Mouse (Mus musculus) olfactory bulb, adult 2 months (tissue): Measurements from ENCODE around the gene Slco2b1. TPM values are rescaled to one million over a fixed set of nuclear protein-coding genes. Genes with fewer than 3 reads are reported as not detected.

ENCODE experiments used
- H3K27ac ChIP-seq: fragments of 200-500 bp; 2 replicates; pipeline ENCODE4 v1.5.1; 2012; ENCODE audit warnings: low read depth, low read length; ENCODE audit not compliant: insufficient read depth
- H3K4me1 ChIP-seq: fragments of 200-500 bp; 2 replicates; pipeline ENCODE4 v1.6.1; 2012; ENCODE audit warnings: low read length; ENCODE audit not compliant: control insufficient read depth, insufficient read depth
- H3K4me3 ChIP-seq: fragments of 200-500 bp; 2 replicates; pipeline ENCODE4 v1.5.1; 2012; ENCODE audit warnings: mild to moderate bottlenecking, low read depth, low read length, moderate library complexity; ENCODE audit not compliant: insufficient read depth
- CTCF ChIP-seq: fragments of 200-500 bp; IDR thresholded peaks from 2 replicates; pipeline ENCODE4 v1.5.1; 2012; ENCODE audit warnings: low read depth, mild to moderate bottlenecking, low read length, moderate library complexity; ENCODE audit not compliant: insufficient read depth
- POLR2A ChIP-seq: fragments of 200-500 bp; IDR thresholded peaks from 2 replicates; pipeline ENCODE4 v1.6.1; 2012; ENCODE audit warnings: mild to moderate bottlenecking, low read depth, low read length, moderate library complexity; ENCODE audit not compliant: insufficient read depth
- WGBS: fragments of 180-500 bp; shearing (Covaris S2); methylation state at CpG from one replicate; pipeline ENCODE4 v1.1.7; 2018; 5-methylcytosine and 5-hydroxymethylcytosine counted together
- polyA plus RNA-seq: library from polyadenylated mRNA; stranded (reverse); fragments of >200 nt; gene quantifications from 2 replicates; pipeline ENCODE4 v1.2.4, GENCODE M21; 2012; ENCODE audit warnings: low replicate concordance; ENCODE audit not compliant: missing spikeins, insufficient read depth, insufficient read length

Gene Slco2b1
- polyA plus RNA-seq, 1 experiment: not detected

- Histone ChIP-seq H3K4me3 (no peak overlapping the region), H3K4me1 (peaks cover 14% of the 10 kb centered on the region), H3K27ac (no peak overlapping the region)
- 97% methylated on average over 9 of the region's 9 CpGs for WGBS
- TF ChIP-seq POLR2A: no peak
- TF ChIP-seq CTCF: no peak
Measured at GRCm38 (mm10) chr7:99663507-99664220, 47.5 kb downstream of the Slco2b1 start.

- Histone ChIP-seq H3K4me1 (peaks cover 14% of the 10 kb centered on the region), H3K4me3 (no peak overlapping the region), H3K27ac (no peak overlapping the region)
- TF ChIP-seq CTCF (no peak), POLR2A (no peak)
- WGBS: 69% methylated on average over 2 of the region's 2 CpGs
Measured at GRCm38 (mm10) chr7:99662311-99662710, 48.8 kb downstream of the Slco2b1 start.

GRCm38 (mm10) chr7:99661571-99662230 is 49.4 kb downstream of the Slco2b1 start:
- H3K4me1 ChIP-seq: peaks cover 14% of the 10 kb centered on the region
- no peak for TF ChIP-seq CTCF
- no peak for TF ChIP-seq POLR2A
- 82% methylated on average over 14 of the region's 14 CpGs for WGBS
- H3K4me3 ChIP-seq: no peak overlapping the region
- H3K27ac ChIP-seq: no peak overlapping the region

- 99% methylated on average over 9 of the region's 9 CpGs for WGBS
- H3K4me1 ChIP-seq: peaks cover 14% of the 10 kb centered on the region
- TF ChIP-seq CTCF (no peak), POLR2A (no peak)
- no peak overlapping the region for H3K27ac ChIP-seq
- no peak overlapping the region for H3K4me3 ChIP-seq
Measured at GRCm38 (mm10) chr7:99661071-99661470, 50.1 kb downstream of the Slco2b1 start.

GRCm38 (mm10) chr7:99659379-99660029 is 51.6 kb downstream of the Slco2b1 start:
- H3K4me1 ChIP-seq: peaks cover 6% of the 10 kb centered on the region
- H3K27ac ChIP-seq: no peak overlapping the region
- no peak overlapping the region for H3K4me3 ChIP-seq
- no peak for TF ChIP-seq POLR2A
- TF ChIP-seq CTCF: peak; percentile 70
- 49% methylated on average over 12 of the region's 12 CpGs for WGBS

- no peak for TF ChIP-seq POLR2A
- TF ChIP-seq CTCF: no peak
- Histone ChIP-seq H3K4me3 (no peak overlapping the region), H3K4me1 (peaks cover 3% of the 10 kb centered on the region; the same call in 1 of the 2 replicates), H3K27ac (no peak overlapping the region)
- 93% methylated on average over 11 of the region's 11 CpGs for WGBS
Measured at GRCm38 (mm10) chr7:99654244-99654643, 56.9 kb downstream of the Slco2b1 start.

GRCm38 (mm10) chr7:99649585-99649984 is 61.6 kb downstream of the Slco2b1 start:
- Histone ChIP-seq H3K4me1 (peaks cover 3% of the 10 kb centered on the region; the same call in 1 of the 2 replicates), H3K4me3 (no peak overlapping the region), H3K27ac (no peak overlapping the region)
- TF ChIP-seq POLR2A: no peak
- no peak for TF ChIP-seq CTCF
- WGBS: 37% methylated on average over 4 of the region's 4 CpGs

- H3K4me3 ChIP-seq: no peak overlapping the region
- TF ChIP-seq POLR2A (no peak), CTCF (no peak)
- peaks cover 3% of the 10 kb centered on the region; the same call in 1 of the 2 replicates for H3K4me1 ChIP-seq
- WGBS: 50% methylated on average over 6 of the region's 6 CpGs
- no peak overlapping the region for H3K27ac ChIP-seq
Measured at GRCm38 (mm10) chr7:99648623-99649022, 62.5 kb downstream of the Slco2b1 start.

- 82% methylated on average over 7 of the region's 7 CpGs for WGBS
- TF ChIP-seq CTCF (no peak), POLR2A (no peak)
Measured at GRCm38 (mm10) chr7:99644701-99645100, 66.4 kb downstream of the Slco2b1 start.

More at GRCm38 (mm10) chr7:99644701-99645100, 66.4 kb downstream of the Slco2b1 start:
- no peak overlapping the region for H3K4me3 ChIP-seq
- H3K4me1 ChIP-seq: peaks cover 6% of the 10 kb centered on the region
- no peak overlapping the region for H3K27ac ChIP-seq
